Mouse (Mus musculus): ENCODE results near the gene Hadhb.

GRCm38 (mm10) chr5:30165234-30165946 is 10.3 kb downstream of the Hadhb start:
- TF ChIP-seq CTCF (IDR thresholded peaks at IDR 0.05; ENCODE audit: low read depth) (no peak), EP300 (IDR thresholded peaks at IDR 0.05; ENCODE audit: low read depth) (no peak)

All from liver, embryonic 14.5 days (tissue).